Mouse (Mus musculus) lung, postnatal 25 days (tissue): Measurements from ENCODE around the gene Gm21294.
"Not testable (repeated sequence)": the region's sequence is repeated elsewhere in the genome, so short reads cannot be mapped to it uniquely, and the experiment has no call there.

Source experiments
- DNase-seq: peaks from one replicate; pipeline ENCODE4 v3.0.0; 2022; ENCODE audit warnings: low spot score

Gm21294 gene

DNA sequence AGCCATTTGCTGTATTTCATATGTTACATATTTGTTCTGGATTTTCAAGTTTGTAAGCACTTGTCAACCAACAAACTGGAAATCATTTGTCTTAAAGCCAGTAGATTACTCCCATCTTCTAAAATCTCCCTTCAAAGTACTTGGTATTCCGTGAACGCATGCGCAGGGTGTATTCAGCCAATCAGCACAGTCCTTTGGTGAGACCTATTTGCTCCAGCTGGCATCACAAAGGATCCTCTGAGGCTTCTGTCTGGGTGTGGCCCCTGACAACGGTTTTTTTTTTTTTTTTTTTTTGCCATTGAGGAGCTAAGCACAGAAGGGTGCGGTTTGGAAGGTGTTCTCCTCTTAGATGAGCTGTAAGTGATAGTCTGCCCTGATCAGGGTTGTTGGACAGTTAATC is at the start of gene Gm21294:
Gm21294 (plus strand) TSS at position 301 of the 400 bp plus-strand sequence.
- not testable (repeated sequence) for DNase-seq

- DNase-seq: peak; percentile 0
Observed at GRCm38 (mm10) chrY:89126246-89126645, 73.6 kb downstream of the Gm21294 start.
